Mouse (Mus musculus) adrenal gland, postnatal 4 days (tissue): Measurements from ENCODE around the gene C1d. TPM values are rescaled to one million over a fixed set of nuclear protein-coding genes. Genes with fewer than 3 reads are reported as not detected.
"Not testable (repeated sequence)": the region's sequence is repeated elsewhere in the genome, so short reads cannot be mapped to it uniquely, and the experiment has no call there.

Experiments used
- DNase-seq, 2 experiments: peaks; one replicate each; pipeline ENCODE4 v3.0.0; 2021 to 2022; ENCODE audit warnings: low spot score in 2 of 2, mixed read lengths in 2 of 2
- long read RNA-seq, 2 experiments: library from polyadenylated mRNA; stranded (forward); transcript quantifications; one replicate each; pipeline ENCODE4 v2.0.0; 2021
- total RNA-seq, 2 experiments: library from RNA; stranded (reverse); gene quantifications; 2 replicates each; pipeline ENCODE4 v1.2.3; 2021

C1d gene
- 10 to 100 TPM; 68.4 to 71.9 TPM for total RNA-seq
- long read RNA-seq, experiment 1, transcript C1d-201 (5 exons, 2,981 nt): major isoform, 119 of 126 reads
- long read RNA-seq, experiment 1, partial matches to known transcripts: 2 of 126 reads
- long read RNA-seq, experiment 1, other reads (novel, unspliced or antisense): 5 of 126 reads
- long read RNA-seq, experiment 2, transcript C1d-201 (5 exons, 2,981 nt): major isoform, 102 of 115 reads
- long read RNA-seq, experiment 2, partial matches to known transcripts: 2 of 115 reads
- long read RNA-seq, experiment 2, other reads (novel, unspliced or antisense): 9 of 115 reads

- peak; percentile 83 to 89 for DNase-seq
Measured at GRCm38 (mm10) chr11:17257443-17257842, at the start of gene C1d. C1d (plus strand) TSS chr11:17257579.

GRCm38 (mm10) chr11:17211258-17212140 is 45.9 kb upstream of the C1d start, which contains the start of gene Pno1:
Pno1 (minus strand) TSS chr11:17211568.
- DNase-seq: peak; percentile 78 to 91

GRCm38 (mm10) chr11:17212141-17212495 is 45.3 kb upstream of the C1d start:
- DNase-seq: no peak

DNA sequence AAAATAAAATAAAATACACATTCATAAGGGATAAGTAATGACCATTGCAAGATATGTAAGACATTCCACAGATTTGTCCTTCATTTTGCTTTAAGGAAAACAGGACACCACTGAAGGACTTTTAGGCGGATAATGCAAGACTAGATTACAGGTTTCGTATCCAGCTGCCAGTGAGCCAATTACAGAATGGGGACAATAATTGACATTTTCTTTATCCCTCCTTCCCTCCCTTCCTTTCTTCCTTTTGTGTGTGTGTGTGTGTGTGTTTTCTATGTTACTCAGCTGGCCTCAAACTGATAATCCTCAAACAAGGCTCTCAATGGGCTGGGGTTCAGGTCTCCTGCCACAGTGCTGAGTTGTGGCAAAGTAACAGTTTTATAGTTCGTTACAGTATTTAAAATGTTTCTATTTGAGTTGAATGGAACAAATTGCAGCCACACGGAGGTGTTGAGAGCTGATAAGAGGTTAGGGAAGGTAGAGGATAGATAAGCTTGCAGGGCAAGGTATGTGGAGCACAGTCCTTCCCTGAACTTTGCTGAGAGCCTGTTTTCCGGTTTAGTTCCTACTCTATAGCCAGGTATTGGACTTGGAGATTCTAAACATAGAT is 44.4 kb upstream of the C1d start:
- DNase-seq: no peak

GRCm38 (mm10) chr11:17215475-17215874 is 41.9 kb upstream of the C1d start:
- DNase-seq: no peak

DNA sequence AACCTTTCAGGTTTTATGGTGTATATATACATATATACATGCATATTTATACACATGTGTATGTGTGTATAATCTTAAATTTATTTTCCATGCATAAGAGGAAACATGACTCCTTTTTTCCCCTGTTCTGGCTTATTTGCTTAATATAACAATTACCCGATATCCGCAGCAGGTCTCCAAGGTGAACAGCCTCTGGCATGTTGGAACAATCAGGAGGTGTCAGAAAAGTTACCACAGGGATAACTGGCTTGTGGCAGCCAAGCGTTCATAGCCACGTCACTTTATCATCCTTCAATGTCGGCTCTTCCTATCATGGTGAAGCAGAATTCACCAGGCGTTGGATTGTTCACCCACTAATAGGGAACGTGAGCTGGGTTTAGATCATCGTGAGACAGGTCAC is 36.3 kb upstream of the C1d start:
- DNase-seq: no peak

- no peak for DNase-seq
Measured at GRCm38 (mm10) chr11:17232792-17233191, 24.6 kb upstream of the C1d start.

DNA sequence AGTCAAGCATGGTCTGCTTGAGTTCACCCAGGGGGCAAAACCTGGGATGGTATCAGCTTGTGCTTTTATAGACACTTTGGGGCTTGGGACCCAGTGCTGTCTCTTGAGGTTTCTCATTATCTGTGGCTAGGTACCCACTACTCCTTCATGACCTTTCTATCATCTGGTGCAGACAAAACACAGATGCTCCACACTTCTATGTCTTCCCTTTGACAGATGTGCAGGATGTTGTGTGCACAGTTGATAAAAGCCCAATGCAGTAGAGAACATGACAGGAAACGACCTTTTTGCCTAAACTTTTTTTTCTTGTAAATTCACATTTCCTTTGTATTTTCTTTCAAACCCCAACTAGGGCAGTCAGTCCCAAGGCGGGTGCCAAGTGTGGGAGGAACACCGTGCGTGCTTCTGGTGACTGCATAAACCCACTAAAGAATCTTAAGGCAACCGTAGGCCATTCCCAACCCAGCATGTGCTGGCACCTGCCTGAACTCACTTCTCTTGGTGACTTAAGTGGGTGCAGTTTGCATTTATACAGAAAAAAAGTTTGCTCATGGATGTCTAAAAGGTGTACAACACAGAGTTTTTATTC is 20.8 kb upstream of the C1d start:
- no peak for DNase-seq

DNA sequence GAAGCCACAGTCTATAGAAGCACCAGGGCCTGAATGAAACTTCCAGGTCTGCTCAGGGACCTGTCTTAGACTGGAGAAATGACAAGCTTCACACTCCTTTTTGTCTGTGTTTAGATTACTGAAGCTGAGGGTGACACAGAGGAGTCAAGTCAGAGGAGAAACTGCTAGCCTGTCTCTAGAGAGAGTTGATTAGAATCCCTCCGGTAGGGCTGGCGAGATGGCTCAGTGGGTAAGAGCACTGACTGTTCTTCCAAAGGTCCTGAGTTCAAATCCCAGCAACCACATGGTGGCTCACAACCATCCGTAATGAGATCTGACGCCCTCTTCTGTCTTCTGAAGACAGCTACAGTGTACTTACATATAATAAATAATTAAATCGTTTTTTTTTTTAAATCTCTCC is 18.8 kb upstream of the C1d start:
- DNase-seq: not testable (repeated sequence)

- DNase-seq: no peak
Measured at GRCm38 (mm10) chr11:17248715-17249114, 8.7 kb upstream of the C1d start.

- DNase-seq: no peak
Measured at GRCm38 (mm10) chr11:17256813-17257365, 490 bp upstream of the C1d start.

DNA sequence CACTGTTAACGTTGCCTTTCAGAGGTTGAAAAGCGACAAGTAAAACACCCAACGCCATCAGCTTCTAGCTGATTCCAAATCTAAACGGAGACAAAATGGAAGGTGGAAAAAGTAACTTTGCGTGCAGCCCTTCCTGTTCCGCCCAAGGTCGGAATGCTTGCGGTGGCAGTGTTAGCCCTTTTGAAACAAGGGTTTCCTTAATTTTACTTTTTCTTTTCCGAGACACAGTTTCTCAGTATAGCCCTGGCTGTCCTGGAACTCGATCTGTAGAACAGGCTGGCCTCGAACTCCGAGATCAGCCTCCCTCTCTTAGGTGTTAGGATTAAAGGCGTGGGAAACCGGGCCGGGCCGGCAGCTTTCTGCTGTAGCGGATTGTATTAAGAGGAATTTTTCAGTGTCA is 482 bp downstream of the C1d start:
- DNase-seq: peak; percentile 13 to 17

DNA sequence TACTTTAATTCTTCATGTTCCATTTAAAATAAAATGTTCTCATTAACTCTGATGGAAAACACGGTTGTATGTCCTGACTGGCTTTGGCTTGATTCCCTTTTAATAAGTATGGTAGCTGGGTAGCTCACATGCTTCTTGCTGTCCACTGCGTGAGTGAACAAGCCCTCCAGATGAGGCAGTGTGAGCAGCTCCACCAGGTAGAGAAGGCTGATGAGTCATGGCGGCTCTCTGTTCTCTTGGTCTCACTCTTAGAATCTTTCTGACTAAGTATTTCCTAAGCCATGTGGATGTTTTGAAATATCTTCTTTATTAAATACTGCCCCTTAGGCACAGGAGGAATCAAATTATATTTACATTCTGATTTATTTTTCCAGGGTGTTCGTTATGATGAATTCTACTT is 9.8 kb downstream of the C1d start:
- no peak for DNase-seq

DNA sequence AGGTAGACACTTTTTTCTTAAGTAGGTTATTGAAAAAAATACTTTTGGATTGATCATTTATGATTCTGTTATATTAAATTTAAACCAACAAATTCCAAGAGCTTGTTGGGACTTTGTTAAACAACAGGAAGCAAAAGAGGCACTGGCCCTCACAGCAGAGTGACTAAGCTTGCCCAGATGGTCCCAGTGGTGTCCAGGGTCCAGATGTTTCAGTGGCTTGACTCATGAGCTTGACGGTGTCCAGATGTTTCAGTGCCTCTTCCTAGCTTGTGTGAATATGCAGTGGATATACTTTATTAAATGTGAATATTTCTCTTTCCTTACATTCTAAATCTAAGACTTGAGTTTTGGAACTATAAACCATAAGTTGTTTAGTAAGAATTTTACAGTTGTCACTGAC is 11.4 kb downstream of the C1d start:
- DNase-seq: no peak

GRCm38 (mm10) chr11:17279959-17280358 is 22.6 kb downstream of the C1d start:
- no peak for DNase-seq

DNA sequence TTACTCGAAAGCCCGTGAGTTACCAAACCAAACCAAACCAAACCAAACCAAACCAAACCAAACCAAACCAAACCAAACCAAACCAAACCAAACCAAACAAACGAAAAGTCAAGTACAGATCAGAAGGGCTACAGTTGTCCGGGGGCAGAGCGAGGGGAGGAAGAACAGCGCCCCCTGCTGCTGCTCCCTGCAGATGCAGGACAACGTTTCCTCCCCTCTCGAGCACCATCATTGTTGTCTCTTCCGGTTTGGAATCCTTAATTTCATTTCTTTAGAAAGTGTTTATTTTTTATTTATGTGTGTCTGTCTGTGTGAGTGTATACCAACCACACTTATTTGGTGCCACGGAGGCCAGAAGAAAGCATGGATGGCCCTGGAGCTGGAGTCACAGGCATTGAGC is 26.7 kb downstream of the C1d start:
- no peak for DNase-seq

GRCm38 (mm10) chr11:17288884-17289283 is 31.5 kb downstream of the C1d start:
- DNase-seq: no peak

GRCm38 (mm10) chr11:17306007-17306891 is 48.9 kb downstream of the C1d start:
- no peak for DNase-seq

- DNase-seq: no peak
Measured at GRCm38 (mm10) chr11:17307457-17307856, 50.1 kb downstream of the C1d start.
